Mouse (Mus musculus): ENCODE data around the gene Defb15.

DNA sequence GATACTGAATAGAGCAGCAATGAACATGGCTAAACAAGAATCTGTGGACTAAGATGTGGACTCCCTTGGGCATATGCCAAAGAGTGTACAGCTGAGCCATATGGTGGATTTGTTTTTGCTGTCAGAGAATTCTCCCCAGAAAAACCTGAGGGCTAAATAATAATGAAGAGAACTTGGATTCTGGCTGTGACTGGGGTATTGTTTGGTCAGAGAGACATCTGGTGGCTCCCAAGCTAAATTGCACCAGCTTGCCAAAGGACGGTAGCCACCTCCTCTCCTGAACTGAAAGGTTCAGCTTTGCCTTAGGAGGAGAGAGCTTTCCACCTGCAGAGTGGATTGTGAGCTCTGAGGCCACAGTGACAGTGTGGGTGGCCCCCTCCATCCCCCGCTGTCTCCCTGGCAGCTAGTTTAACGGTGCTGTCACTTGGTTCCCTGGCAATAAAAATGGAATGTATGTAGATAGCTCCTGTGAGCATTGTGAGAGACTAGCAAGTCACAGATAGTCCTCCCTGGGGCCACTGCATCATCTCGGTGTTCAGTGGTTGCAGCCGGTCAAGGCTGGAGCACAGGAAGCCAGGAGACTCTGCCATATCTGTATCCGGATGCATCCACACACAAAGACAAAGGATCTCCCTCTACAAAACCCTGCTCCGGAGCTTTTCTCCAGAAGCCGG lies 49.3 kb upstream of the Defb15 start:
- no peak for TF ChIP-seq POLR2AphosphoS2 (IDR thresholded peaks at IDR 0.05; ENCODE audit: insufficient read length, low read depth)
- no peak for TF ChIP-seq POLR2A (IDR thresholded peaks at IDR 0.05; ENCODE audit: insufficient read length, low read depth)
- TF ChIP-seq E2F4 (IDR thresholded peaks at IDR 0.05; ENCODE audit: insufficient read depth): no peak
- no peak for TF ChIP-seq USF1 (IDR thresholded peaks at IDR 0.05; ENCODE audit: low read depth)
- TF ChIP-seq TCF12 (IDR thresholded peaks at IDR 0.05; ENCODE audit: insufficient read depth, poor library complexity, severe bottlenecking): no peak
- no peak for TF ChIP-seq MYOD1 (IDR thresholded peaks at IDR 0.05; ENCODE audit: control insufficient read depth in 1 of 3, insufficient read length in 2 of 3, low read depth in 2 of 3)

Measured in myocyte (in vitro differentiated cells).